Mouse (Mus musculus) myocyte (in vitro differentiated cells): ENCODE data around the gene 2010300C02Rik.

ENCODE experiments used
- MAX ChIP-seq: IDR thresholded peaks from one replicate; pipeline ENCODE4 v1.6.1; 2011; ENCODE audit warnings: low read depth, mild to moderate bottlenecking, control low read depth
- TCF12 ChIP-seq: IDR thresholded peaks from one replicate; pipeline ENCODE4 v1.6.1; 2011; ENCODE audit warnings: mild to moderate bottlenecking, control low read depth; ENCODE audit not compliant: poor library complexity, insufficient read depth, severe bottlenecking
- USF1 ChIP-seq: IDR thresholded peaks from one replicate; pipeline ENCODE4 v1.6.1; 2011; ENCODE audit warnings: low read depth, mild to moderate bottlenecking, control low read depth, moderate library complexity

- TF ChIP-seq MAX (no peak), TCF12 (no peak), USF1 (no peak)
Measured at GRCm38 (mm10) chr1:37631456-37631855, 88.4 kb downstream of the 2010300C02Rik start.
